Mouse (Mus musculus) mouse trophoblast stem cell (cell line): ENCODE results near the gene Ppil6.

Experiments
- in situ Hi-C, 2 experiments: fragments of 300-500 bp; cut with MseI, MboI; formaldehyde crosslinking; loops; 2 replicates in 1 of 2; 3 replicates in 1 of 2; pipeline ENCODE4 v1.15.1; 2025

Gene Ppil6

DNA sequence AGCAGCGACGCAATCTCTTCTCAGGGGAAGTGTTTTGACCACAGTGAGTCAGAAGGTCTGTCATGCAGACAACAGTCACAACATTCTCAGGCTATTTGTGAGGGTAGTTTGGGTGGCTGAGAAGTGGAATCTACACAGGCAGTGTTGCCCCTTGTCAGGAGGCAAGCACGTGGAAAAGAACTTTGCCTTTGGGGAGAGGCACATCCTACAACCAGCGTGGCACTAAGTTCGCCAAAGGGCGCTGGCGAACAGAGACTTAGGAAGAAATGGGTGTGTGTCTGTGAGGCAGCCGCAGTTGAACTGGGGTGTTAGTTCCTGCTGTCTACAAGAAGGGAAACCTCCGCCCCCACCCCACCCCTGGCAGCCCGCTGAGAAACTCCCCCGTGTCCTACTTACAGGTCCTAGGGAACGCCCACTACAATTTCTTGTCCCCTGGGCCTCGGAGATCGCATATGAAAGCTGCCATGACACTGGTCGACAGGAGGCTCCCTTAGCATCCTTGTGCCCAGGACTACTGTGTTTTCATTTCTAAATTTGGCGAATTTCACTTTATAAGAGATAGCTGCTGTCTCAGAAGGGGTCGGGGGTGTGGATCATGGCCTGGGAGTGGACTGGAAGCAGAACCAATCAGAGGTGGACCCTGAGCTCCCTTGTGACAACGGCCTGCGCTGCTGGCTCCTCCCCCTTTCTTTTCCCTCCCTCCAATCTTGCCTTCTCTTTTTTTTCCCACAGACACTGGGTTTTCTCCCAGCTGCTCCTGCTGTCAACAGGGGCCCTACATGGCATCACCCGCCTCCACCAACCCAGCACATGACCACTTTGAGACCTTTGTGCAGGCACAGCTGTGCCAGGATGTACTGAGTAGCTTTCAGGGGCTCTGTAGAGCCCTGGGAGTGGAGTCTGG, 12.7 kb upstream of the Ppil6 start:
- in situ Hi-C loops, result no loop called here

DNA sequence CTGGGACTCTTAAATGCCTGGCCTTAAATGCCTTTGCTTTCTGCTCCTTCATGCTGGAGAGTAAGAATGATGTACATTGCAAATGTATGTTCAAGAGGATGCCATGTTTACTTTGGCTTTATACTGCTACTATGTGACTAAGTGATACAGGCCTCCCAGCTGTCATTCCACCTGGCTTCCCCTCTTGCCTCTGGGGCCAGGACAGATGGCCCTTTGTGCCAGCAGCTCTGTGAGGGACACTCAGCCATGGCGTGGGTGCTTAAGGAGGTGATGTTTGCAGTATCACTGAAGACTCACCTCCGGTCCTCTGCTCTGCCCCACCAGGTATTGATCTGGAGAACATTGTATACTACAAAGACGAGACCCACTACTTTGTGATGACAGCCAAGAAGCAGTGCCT, 10.3 kb upstream of the Ppil6 start:
- in situ Hi-C loops, result no loop called here

DNA sequence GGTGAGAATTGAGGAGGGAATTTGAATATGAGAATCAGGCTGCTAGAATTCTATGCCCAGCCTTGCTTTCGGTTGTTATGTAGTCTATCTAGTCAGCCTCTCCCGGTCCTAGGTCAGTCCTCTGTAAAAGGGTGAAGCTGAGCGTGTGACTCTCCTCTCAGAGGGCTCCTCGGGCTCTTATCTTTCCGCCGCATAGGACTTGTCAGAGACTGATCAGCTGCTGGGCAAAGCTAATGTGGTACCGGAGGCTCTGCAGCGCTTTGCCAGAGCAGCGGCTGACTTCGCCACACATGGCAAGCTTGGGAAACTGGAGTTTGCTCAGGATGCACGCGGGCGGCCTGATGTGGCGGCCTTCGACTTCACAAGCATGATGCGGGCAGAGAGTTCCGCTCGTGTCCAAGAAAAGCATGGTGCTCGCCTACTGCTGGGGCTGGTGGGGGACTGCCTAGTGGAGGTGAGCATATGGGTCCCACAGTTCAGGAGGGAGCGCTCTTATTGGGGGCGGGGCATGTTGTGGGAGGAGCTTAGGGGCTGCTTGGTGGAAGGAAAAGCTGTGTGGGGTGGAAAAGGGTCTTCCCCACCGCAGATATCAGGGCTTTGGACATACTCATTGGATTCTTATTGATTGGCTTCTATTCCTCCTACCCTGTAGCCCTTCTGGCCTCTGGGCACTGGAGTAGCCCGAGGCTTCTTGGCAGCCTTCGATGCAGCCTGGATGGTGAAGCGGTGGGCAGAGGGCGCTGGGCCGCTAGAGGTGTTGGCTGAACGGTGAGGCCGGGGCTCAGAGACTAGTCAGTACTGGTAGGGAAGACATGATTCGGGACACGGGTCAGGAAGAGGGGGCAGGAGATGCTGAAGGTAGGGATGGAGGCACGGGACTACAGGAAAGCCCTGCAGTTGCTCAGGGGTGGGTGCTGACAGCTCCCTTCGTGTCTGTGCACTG, 9.0 kb upstream of the Ppil6 start:
- in situ Hi-C loops, result no loop called here

DNA sequence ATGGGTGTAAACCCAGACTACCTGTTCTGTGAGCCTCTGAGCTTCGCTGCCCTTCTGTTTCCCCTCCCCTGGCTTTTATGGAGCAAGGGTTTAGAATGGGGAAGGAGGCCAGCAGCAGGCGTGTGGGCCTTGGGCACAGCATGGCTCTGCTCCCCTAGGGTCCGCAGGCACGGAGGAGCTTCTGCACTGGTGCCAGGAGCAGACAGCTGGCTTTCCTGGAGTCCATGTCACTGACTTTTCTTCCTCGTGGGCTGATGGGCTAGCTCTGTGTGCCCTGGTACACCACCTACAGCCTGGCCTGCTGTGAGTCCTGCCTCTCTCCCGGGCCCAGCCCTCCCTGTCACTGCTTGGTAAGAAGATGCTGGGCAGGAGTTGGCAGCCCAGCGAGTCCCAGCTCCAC, 7.8 kb upstream of the Ppil6 start:
- in situ Hi-C loops, result no loop called here

DNA sequence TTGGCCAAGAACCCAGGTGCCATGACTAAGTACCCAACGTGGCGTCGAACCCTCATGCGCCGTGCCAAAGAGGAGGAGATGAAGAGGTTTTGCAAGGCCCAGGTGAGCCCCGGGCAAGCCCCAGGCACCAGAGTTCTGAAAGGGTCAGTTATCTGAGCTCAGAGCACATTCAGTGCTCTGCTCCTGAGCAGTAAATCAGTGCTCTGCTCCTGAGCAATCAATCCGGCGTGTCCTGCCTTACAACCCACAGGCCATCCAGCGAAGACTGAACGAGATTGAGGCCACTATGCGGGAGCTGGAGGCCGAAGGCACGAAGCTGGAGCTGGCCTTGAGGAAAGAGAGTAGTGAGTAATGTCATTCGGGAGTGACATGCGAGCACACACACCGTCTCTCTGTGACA, 4.5 kb upstream of the Ppil6 start:
- in situ Hi-C loops, result no loop called here

DNA sequence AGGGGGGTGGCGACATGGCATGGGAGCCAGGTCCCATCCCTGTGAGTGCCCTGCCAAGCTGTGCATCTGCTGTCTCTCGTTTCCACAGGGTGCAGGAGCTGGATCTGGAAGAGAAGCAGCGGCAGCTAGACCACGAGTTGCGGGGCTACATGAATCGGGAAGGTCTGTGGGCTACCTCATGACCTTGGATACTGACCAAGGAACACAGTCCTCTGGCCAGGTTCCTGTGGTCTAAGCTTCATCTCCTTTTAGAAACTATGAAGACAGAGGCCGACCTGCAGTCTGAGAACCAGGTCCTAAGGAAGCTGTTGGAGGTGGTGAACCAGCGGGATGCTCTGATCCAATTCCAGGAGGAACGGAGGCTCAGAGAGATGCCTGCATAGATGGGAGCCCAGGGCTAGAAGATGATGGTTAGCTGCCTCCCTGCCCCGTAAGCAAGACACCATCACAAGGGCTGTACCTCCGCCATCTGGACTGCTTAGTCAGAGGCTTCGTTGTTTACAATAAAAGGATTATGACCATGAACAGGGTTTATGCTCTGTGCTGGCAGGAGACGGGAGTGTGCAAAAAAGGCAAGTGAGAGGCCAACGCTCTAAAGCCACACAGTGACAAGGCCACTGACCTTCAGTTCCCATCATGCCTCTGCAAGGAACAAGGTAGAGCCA, 3.6 kb upstream of the Ppil6 start:
- in situ Hi-C loops, result no loop called here

DNA sequence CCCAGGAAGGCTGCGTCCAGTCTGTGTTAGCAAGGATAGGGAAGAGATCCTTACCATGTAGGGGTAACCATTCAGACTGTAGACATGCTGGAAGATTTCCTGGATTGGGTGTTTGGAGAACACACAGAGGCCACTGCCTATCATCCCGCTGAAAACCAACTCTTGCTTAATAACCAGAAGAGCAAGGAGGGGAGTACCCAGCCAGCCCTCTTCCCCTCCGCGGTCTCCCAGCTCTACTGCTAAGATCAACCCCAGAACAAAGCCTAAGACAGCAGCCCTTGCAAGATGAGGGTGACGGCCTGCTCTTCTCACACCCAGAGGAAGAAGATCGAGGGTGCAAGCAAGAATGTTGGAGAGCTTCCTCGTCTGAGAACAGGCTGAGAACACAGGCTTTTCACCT, 1.4 kb upstream of the Ppil6 start:
- in situ Hi-C loops, result no loop called here

DNA sequence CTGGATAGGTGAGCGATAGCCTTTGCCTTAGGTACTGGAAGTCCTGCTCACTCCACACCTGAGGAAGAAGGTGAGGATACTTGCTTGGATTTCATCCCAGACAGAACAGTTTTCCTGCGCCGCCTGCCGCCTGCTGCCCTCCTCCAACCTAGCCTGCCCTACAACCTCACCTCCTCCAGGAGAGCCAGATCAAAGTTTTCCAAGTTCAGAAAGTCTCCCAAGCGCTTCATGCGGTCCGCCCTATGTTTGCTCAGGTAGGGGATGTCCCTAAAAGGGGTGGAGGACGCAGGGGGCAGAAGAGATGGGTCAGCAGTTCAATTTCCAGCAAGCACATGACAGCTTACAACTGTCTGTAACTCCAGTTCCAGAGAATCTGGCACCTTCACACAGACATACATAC, 945 bp upstream of the Ppil6 start:
- in situ Hi-C loops, result no loop called here

DNA sequence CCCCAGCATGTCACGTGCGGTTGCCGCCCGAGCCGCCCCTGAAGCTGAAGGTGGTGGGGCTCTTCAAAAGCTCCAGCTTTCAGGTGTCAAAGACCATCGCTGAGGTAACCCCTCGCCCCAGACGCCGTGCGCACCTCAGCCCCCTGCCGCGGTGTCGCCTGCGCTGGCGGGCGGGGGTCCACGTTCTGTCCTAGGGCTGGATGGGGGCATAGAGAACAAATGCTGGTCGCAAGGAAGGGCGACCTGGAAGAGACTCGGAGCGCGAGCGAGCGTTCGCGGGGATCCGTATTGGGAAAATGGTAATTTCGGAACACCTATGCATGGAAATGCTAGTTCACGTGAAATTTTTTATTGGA, 257 bp downstream of the Ppil6 start:
- in situ Hi-C loops, result no loop called here

DNA sequence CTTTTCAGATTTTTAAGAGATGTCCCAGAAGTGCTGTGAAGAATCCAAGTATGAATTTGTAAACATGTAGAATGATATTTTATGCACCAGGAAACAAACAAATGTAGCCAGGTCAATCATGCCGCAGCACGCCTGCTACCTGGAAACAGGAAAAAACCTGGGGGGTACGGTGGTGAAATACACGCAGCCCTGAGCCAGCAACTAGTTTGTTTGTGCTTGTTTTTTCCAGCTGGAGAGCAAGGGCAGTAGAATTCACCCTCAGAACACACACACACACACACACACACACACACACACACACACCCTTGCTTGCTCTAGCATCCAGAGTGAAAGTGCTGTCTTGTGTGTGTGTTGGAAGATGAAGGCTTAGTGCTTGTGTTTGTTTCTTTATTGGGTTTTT, 872 bp downstream of the Ppil6 start:
- in situ Hi-C loops, result no loop called here

DNA sequence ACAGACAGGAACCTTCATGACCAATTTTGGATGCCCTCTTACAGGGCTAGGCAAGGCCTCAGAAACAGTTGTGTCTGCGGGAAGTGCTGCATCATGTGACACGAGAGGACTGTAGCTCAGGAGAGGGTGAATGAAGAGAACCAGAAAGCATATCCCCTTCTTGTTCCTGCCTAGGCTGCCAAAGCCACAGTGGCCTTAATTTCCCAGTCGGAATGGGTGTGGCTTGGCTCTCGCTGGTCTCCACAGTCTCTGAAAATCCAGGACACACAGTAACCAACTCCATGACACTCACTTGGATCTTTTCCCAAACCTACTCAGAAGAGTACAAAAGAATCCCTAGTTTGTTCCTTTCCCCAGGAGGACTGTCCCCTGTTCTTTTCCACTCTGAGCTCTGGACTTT, 10.7 kb downstream of the Ppil6 start:
- in situ Hi-C loops, result loop anchor here (10.0 kb wide), 2 partner anchors 66 to 196 kb away; partner anchors contain the start of genes Ak9 (in 2 of the 2) and Fig4 (in 2 of the 2)

DNA sequence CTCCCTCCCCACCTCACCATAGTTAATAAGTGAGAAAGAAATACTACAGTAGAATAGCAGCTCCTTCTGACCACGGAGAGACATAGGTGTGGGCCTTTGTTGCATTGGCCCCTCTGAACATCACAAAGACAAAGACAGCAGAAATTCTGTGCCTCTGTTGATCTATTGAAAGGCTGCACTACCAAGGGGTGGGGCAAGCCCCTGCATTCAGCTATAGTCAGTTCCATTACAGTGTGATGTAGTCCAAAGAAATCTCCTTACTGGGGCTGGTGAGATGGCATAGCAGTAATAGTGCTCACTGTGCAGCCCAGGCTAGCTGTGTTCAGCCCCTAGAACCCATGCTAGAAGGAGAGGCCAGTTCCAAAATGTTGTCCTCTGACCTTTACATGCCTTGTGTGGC, 14.8 kb downstream of the Ppil6 start:
- in situ Hi-C loops, result loop anchor here (5.0 to 10.0 kb wide), 3 partner anchors 70 to 200 kb away; partner anchors contain the start of genes Ak9 (in 2 of the 2) and Fig4 (in 2 of the 2)

DNA sequence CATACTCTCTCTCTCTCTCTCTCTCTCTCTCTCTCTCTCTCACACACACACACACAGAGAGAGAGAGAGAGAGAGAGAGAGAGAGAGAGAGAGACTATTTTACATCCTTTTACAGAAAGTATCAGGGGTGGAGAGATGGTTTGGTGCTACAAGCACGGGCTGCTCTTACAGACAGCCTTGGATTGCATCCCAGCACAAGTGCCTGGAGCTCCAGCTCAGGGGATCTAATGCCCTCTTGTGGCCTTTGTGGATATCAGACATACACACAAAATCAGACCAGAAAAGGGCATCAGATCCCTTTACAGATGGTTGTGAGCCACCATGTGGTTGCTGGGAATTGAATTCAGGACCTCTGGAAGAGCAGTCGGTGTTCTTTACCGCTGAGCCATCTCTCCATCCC, 15.2 kb downstream of the Ppil6 start:
- in situ Hi-C loops, result loop anchor here (5.0 to 10.0 kb wide), 3 partner anchors 71 to 201 kb away; partner anchors contain the start of genes Ak9 (in 2 of the 2) and Fig4 (in 2 of the 2)

DNA sequence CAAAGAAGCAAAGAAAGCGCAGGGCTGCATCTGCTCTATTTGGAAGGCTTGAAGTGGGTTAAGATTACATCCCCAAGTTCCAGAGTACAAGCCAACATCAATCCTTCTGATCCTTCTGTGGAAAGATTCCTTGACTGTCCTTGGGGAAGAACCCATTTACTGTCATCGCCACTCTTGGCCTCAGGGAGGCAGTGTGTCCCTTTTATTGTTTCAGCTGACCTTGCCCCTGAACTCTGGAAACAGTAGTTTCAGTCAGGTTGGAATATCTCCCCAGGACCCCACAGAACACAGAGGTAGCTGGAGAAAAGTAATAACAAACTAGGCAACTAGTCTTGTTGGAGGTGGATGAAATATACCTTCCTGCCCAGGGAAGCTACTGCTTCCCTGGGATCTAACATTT, 18.9 kb downstream of the Ppil6 start:
- in situ Hi-C loops, result loop anchor here (5.0 to 10.0 kb wide), 3 partner anchors 74 to 204 kb away; partner anchors contain the start of genes Ak9 (in 2 of the 2) and Fig4 (in 2 of the 2)

DNA sequence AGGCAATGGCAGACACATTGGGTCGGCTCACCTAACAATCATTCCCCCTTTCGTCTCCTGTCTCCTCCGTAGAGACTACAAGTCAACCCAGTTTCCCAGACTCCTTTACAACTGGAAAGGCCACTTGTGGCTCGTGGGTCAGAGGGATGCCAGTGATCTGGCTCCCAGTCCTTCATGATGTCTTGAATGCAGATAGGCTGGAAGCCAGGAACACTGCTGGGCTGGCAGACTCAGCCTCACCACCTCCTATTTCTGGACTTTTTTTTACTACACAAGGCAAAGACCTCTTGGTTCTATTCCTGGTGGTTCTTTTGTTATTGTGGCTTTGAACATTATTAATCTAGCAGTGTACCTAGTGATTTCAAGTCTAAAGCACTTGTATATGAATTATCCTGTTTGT, 24.1 kb downstream of the Ppil6 start:
- in situ Hi-C loops, result no loop called here

DNA sequence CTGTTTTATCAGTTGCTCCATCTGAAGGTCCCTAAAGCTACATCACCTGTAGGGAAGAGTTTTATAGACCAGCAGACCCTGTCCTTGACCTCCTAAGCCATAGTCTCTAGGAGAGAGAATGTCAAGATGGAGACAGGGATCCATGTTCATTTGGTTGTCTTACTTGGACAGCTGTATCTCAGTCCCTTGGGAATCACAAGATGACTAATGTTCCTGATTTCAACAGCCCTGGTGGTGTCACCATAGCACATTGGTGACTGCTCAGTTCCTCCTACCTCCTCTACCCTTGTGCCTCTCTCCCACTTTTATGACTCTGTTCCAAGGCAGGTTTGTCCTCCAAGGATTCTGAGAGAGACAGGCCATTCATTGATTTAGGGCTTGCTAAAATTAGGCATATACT, 24.7 kb downstream of the Ppil6 start:
- in situ Hi-C loops, result loop anchor here in 1 of 2 experiments (5.0 kb wide), 1 partner anchor 167 kb away; no protein-coding TSS in a partner anchor

DNA sequence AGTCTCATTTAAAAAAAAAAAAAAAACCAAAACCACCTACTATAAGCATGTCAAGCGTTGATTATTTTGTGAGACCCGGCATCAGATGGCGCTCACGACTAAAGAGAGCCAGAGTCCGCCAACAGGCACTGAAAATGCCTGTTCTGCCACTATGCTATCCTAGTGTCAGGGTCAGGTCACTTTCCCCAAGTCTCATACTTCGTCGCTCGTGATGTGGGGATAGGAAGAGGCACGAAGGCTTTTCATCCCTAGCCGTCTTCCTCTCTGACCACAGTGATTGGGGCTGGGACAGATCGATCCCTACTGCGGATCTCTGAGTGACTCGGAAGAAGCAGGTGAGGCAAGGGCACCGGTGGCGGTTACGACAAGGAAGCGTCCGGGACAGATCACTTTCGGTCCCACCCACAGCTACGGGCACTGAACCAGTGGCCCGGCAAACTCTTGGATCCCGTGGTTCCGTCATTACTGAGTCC, 28.3 kb downstream of the Ppil6 start:
- in situ Hi-C loops, result loop anchor here in 1 of 2 experiments (5.0 kb wide), 1 partner anchor 164 kb away; no protein-coding TSS in a partner anchor

DNA sequence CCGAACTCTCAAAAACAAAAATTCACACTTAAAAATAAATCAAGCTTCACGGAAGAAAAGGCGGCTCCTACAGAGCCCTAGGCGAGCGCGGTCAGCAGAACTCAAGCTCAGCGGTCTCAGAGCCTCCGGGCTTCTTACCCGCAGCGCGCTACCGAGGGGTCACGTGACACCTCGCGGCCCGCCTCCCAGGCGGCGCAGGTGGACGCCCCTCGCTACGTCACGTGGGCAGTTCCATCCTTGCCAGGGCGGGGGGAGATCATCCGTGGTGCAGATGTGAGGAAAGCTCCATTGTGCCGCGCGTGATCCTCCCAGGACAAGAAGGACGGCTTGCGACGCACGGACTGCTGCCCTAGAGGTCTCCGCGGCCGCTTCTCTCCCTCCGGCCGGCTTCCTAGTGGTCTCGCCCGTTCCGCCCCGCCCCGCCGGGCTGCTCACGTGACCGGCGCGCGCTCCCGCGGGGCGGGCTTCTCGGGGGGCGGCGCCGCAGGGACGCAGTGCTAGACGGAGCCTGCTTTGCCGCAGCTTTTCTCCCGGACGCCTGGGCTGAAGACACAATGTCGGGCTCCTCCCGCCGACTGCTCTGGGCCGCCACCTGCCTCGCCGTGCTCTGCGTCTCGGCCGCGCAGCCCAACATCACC, 28.9 kb downstream of the Ppil6 start, which contains the start of gene Cd164:
Cd164 (plus strand) TSS at position 434 of the 638 bp plus-strand sequence.
- in situ Hi-C loops, result loop anchor here in 1 of 2 experiments (5.0 kb wide), 1 partner anchor 163 kb away; no protein-coding TSS in a partner anchor

DNA sequence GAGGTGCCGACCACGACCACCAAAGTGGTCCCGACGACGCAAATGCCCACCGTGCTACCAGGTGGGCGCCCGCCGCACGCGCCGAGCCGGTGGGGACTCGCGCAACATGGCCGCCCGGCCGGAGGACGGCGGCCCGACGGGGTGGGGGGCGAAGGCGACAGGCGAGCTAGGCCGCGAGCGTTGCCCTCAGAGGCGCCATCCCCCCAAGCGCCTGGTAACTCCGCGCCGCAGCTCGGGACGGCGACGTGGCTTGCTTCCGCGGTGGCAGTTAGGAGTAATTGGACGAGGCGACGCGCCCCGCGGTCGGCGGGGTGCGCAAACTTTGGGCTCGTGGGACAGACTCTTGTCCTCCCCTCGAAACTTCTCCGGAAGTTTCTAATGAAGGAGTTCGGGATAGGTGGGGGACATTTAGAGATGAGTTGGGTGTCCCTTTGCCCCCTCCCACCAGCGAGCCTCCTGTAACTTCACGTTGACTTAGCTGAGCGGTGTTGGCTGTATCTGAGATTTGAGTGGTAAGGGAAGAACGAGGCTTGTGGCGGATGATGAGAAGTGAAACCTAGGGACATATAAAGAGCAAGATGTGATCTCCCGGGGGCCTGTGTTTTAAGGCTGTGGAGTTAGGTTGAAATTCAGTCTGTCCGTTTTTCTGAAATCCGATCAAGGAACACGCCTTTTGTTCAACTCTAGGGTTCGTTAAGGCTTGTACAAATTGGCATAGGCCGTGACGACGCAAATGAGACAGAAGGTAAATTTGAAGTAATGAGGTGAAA, 29.6 kb downstream of the Ppil6 start:
- in situ Hi-C loops, result loop anchor here in 1 of 2 experiments (5.0 kb wide), 1 partner anchor 162 kb away; no protein-coding TSS in a partner anchor

DNA sequence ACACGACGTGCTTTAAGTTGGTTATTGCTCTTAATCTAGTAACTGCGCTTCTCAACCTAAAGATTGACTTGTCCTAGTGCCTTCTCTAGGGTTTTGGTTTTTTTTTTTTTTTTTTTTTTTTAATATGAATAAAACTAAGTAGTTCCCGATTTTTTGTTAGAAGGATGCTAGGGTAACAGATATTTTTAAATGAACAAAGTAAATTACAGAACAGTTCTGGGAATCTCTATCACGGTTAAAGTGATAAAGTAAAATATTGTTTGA, 30.1 kb downstream of the Ppil6 start:
- in situ Hi-C loops, result no loop called here
